Mouse (Mus musculus): ENCODE data around the gene Gatd1. TPM values are rescaled to one million over a fixed set of nuclear protein-coding genes. Genes with fewer than 3 reads are reported as not detected.

The Gatd1 gene
- polyA plus RNA-seq, 1 experiment from 2014 or later: 61.4 TPM

DNA sequence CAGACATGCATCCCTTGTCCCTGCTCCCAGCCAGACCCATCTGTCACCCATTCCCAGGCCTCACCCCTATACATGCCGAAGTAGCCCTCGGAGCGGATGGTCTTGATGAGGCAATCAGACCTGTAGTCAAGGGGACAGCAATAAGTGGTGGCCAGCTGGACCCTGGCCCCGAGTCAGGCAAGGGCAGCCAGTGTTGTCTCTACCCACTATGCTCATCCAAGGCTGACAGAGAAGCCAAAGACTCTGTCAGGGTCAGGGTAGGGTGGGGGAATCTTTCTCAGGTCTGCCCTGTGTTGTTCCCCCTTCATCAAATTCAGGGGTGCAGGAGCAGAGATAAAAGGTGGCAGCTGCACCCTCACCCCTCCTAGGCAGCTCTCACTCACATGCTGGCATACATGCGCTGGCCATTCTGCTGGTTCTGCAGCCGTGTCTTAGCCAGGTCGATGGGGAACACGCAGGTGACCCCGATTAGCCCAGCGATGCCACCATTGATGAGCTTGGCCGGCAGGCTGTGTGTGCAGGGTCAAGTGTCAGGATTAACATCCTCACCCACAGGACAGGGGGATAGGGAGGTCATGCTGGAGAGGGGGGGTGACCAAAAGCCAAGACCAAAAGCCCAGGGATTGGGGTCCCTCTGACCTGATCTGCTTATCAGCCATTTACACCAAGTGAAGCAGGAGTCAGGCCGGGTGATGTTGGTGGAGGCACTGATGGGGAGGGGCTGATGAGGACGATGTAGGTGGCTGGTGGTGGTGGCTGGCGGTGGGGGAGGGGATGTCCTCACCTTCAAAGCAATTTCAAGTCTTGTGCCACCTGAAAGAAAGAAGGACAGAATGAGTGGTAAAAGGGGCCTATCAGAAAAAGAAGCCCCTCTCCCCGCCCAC lies 19.8 kb upstream of the Gatd1 start:
- Histone ChIP-seq H3K27ac (ENCODE audit: low read length) (no peak overlapping the region), H3K9ac (replicated peaks; ENCODE audit: low read depth, low read length) (no peak overlapping the region), H3K9me3 (ENCODE audit: control insufficient read depth, low read depth, low read length) (no peaks in the 10 kb centered on the region), H3K36me3 (ENCODE audit: control insufficient read depth, insufficient read depth, low read length) (peaks cover 33% of the 10 kb centered on the region), H3K4me1 (ENCODE audit: control insufficient read depth, insufficient read depth, low read length) (peaks cover 34% of the 10 kb centered on the region), H3K4me3 (ENCODE audit: low read depth, low read length) (peak overlapping the region; percentile 33), H3K27me3 (ENCODE audit: control insufficient read depth, insufficient read depth, low read length) (no peaks in the 10 kb centered on the region), H3K4me2 (replicated peaks; ENCODE audit: low read depth, low read length) (peak overlapping the region; percentile 57)
- 67% methylated on average over 15 of the region's 15 CpGs for WGBS
- ATAC-seq (ENCODE audit: insufficient number of reproducible peaks, insufficient read depth, low FRiP score, low read depth): no peak

DNA sequence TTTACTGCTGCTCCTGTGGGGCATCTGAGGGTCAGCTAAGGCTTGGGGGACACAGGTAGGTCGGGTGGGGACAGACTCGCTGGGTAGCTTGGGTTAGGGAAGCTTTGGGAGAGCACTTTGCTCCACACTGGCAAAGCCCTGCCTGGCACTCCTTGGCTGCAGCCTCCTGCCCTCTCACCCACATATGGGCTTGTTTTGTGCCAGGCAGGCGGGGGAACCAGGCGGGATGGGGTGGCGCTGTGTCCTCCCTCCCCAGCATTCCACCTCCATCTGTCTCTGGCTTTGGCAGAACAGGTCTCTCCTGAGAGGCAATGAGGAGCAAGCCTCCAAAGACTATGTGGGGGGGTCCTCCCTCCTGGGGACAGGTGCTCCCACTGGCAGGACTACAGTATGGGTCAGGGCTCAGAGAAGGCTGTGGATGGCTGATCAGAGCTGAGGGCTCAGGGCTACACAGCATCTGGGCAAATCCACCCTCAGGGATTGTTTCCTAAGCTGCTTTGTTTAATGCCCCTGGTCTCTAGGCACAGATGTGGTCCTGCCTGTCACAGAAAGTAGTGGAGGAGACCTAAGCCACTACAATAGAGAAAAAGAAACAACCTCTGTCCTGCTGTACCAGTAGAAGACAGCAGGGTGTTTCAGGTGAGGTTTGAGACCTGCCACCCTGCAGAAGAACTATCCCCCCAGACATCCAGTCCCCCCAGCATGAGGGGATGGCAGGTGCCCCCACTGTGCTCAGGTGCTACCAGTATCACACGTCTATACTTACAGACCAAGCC lies 19.0 kb upstream of the Gatd1 start:
- WGBS: 79% methylated on average over 6 of the region's 6 CpGs
- Histone ChIP-seq H3K4me1 (ENCODE audit: control insufficient read depth, insufficient read depth, low read length) (peaks cover 34% of the 10 kb centered on the region), H3K4me3 (ENCODE audit: low read depth, low read length) (no peak overlapping the region), H3K36me3 (ENCODE audit: control insufficient read depth, insufficient read depth, low read length) (peaks cover 26% of the 10 kb centered on the region), H3K4me2 (replicated peaks; ENCODE audit: low read depth, low read length) (no peak overlapping the region), H3K9me3 (ENCODE audit: control insufficient read depth, low read depth, low read length) (no peaks in the 10 kb centered on the region), H3K9ac (replicated peaks; ENCODE audit: low read depth, low read length) (0 out of 2 replicates have a peak overlapping the region, but pooled peaks have one; percentile 10), H3K27me3 (ENCODE audit: control insufficient read depth, insufficient read depth, low read length) (no peaks in the 10 kb centered on the region), H3K27ac (ENCODE audit: low read length) (no peak overlapping the region)
- ATAC-seq (ENCODE audit: insufficient number of reproducible peaks, insufficient read depth, low FRiP score, low read depth): no peak

DNA sequence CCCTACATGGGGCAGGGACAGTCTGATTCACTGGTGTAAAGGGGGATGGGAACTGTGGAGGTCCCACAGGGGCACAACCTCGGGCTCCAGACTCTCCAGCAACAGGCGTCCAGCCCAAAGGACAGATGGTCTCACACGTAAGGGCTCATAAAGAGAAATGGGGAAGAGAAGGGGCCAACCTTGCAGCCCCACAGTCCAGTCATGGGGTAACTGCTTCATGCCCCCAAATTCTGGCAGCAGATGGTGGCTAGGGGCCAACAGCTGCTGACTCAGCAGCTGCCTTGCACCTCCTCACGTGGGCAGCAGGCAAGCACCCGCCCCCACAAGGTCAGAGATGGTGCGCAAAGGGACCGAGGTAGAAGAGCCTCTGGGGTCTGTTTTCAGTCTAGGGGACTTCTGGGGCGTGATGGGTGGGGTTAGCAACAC lies 18.3 kb upstream of the Gatd1 start:
- ATAC-seq (ENCODE audit: insufficient number of reproducible peaks, insufficient read depth, low FRiP score, low read depth): no peak
- WGBS: 84% methylated on average over 8 of the region's 8 CpGs
- Histone ChIP-seq H3K9me3 (ENCODE audit: control insufficient read depth, low read depth, low read length) (no peaks in the 10 kb centered on the region), H3K4me2 (replicated peaks; ENCODE audit: low read depth, low read length) (no peak overlapping the region), H3K9ac (replicated peaks; ENCODE audit: low read depth, low read length) (no peak overlapping the region), H3K36me3 (ENCODE audit: control insufficient read depth, insufficient read depth, low read length) (peaks cover 26% of the 10 kb centered on the region), H3K4me1 (ENCODE audit: control insufficient read depth, insufficient read depth, low read length) (peaks cover 34% of the 10 kb centered on the region), H3K27ac (ENCODE audit: low read length) (no peak overlapping the region), H3K27me3 (ENCODE audit: control insufficient read depth, insufficient read depth, low read length) (no peaks in the 10 kb centered on the region), H3K4me3 (ENCODE audit: low read depth, low read length) (no peak overlapping the region)

DNA sequence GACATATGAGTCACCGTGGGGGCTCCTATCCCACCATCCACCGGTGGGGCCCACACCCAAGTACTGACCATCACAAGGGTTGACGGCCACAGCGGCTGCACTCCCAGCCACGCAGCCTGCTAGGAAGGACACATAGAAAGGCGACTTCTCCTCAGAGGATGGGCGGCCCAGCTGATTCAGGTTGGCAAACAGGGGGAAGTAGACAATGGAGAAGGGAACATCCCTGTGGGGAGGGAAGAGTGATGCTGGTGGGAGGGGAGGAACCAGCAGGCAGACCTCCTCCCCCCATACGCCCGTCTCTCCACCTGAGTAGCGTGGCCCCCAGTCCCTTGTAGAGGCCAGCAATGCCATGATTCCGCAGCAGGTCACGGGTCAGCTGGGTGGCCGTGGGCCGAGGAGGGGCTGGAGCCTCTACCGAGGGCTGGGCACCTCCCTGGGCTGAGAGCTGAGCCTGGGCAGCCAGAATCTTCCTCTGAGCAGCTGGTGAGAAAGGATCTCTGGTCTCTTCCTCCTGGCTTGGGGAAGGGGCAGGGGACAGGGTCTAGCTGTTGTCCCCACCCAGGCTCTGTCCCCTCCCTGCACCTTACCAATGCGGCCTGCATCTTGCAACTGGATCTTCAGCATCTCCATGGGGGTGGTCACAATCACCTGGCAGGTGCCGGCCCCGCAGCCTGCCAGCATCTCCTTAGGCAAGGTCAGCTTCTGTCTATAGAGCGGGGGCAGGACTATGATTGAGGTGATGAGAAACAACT lies 17.7 kb upstream of the Gatd1 start:
- 93% methylated on average over 19 of the region's 19 CpGs for WGBS
- Histone ChIP-seq H3K4me2 (replicated peaks; ENCODE audit: low read depth, low read length) (no peak overlapping the region), H3K36me3 (ENCODE audit: control insufficient read depth, insufficient read depth, low read length) (peaks cover 26% of the 10 kb centered on the region), H3K27ac (ENCODE audit: low read length) (no peak overlapping the region), H3K9me3 (ENCODE audit: control insufficient read depth, low read depth, low read length) (no peaks in the 10 kb centered on the region), H3K9ac (replicated peaks; ENCODE audit: low read depth, low read length) (no peak overlapping the region), H3K27me3 (ENCODE audit: control insufficient read depth, insufficient read depth, low read length) (no peaks in the 10 kb centered on the region), H3K4me1 (ENCODE audit: control insufficient read depth, insufficient read depth, low read length) (peaks cover 29% of the 10 kb centered on the region), H3K4me3 (ENCODE audit: low read depth, low read length) (no peak overlapping the region)
- ATAC-seq (ENCODE audit: insufficient number of reproducible peaks, insufficient read depth, low FRiP score, low read depth): no peak

DNA sequence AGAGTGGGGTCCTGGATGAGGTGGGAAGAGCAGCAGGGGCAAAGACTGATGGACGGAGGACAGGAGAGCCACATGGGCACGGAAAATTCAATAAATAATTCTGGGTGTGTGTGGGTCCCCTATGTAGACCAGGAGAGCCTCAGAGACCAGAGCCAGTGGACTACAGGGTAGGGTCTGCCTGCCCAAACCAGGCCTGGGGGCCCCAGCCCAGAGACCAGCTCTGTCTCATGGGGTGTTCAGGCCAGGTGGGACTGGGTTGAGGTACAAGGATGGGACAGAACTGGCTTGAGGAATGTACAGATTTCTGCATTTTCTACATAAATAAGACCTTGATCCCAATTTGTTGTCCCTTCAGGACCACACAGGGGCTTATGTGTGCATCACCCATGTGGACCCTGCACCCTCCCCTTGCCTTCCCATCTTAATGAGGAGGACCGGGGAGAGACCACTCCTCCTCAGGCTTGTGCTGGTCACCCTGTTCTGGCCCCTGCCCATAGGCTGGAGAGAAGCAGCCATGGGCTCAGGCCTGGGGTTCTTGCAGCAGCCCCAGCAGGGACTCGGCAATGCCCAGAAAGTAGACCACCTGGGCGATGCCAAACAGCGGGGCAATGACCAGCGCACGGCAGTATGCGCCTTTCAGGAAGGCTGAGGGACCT lies 16.8 kb upstream of the Gatd1 start:
- H3K9ac ChIP-seq (replicated peaks; ENCODE audit: low read depth, low read length): no peak overlapping the region
- no peak for ATAC-seq (ENCODE audit: insufficient number of reproducible peaks, insufficient read depth, low FRiP score, low read depth)
- no peaks in the 10 kb centered on the region for H3K27me3 ChIP-seq (ENCODE audit: control insufficient read depth, insufficient read depth, low read length)
- 97% methylated on average over 9 of the region's 9 CpGs for WGBS
- H3K27ac ChIP-seq (ENCODE audit: low read length): no peak overlapping the region
- peaks cover 26% of the 10 kb centered on the region for H3K36me3 ChIP-seq (ENCODE audit: control insufficient read depth, insufficient read depth, low read length)
- no peak overlapping the region for H3K4me3 ChIP-seq (ENCODE audit: low read depth, low read length)
- no peaks in the 10 kb centered on the region for H3K9me3 ChIP-seq (ENCODE audit: control insufficient read depth, low read depth, low read length)
- H3K4me2 ChIP-seq (replicated peaks; ENCODE audit: low read depth, low read length): no peak overlapping the region
- H3K4me1 ChIP-seq (ENCODE audit: control insufficient read depth, insufficient read depth, low read length): peaks cover 20% of the 10 kb centered on the region

DNA sequence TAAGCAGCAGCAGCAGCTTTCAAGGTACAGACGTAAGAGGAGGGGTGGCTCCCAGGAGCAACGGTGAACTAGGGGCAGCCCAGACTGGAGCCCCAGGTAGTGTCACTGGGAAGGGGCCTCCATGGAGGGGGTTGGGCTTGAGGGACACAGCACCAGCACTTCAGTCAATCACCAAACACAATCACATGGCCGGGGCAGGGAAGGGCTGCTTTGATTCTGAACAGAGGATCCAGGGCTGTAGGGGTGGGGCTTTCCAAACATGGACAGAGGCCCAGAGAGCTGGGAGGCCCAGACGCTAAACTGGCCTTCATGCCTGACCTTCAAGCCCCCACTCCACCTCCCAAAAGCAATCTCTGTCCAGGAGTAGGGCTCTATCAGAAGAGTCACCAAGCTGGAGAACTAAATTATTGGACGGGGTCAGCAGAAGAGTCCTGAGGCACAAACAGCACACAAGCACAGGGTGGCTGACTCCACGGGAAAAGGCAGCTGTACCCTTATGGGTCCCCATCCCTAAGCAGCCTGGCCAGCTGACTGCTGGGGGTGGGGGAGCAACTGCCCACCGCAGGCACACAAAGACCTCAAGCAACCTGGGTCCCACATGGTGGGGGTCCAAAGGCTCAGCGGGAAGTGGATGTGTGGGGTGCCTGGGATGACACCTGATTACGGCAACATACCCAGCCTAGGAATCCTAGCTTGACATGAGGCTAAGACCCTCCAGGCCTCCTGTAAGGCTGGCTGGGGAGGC lies 16.1 kb upstream of the Gatd1 start:
- H3K4me3 ChIP-seq (ENCODE audit: low read depth, low read length): no peak overlapping the region
- no peak overlapping the region for H3K27ac ChIP-seq (ENCODE audit: low read length)
- H3K27me3 ChIP-seq (ENCODE audit: control insufficient read depth, insufficient read depth, low read length): no peaks in the 10 kb centered on the region
- H3K4me1 ChIP-seq (ENCODE audit: control insufficient read depth, insufficient read depth, low read length): peaks cover 16% of the 10 kb centered on the region
- H3K4me2 ChIP-seq (replicated peaks; ENCODE audit: low read depth, low read length): peak overlapping the region; percentile 26; the same call in 1 of the 2 replicates
- H3K36me3 ChIP-seq (ENCODE audit: control insufficient read depth, insufficient read depth, low read length): peaks cover 26% of the 10 kb centered on the region
- no peaks in the 10 kb centered on the region for H3K9me3 ChIP-seq (ENCODE audit: control insufficient read depth, low read depth, low read length)
- no peak for ATAC-seq (ENCODE audit: insufficient number of reproducible peaks, insufficient read depth, low FRiP score, low read depth)
- no peak overlapping the region for H3K9ac ChIP-seq (replicated peaks; ENCODE audit: low read depth, low read length)
- 60% methylated on average over 9 of the region's 9 CpGs for WGBS

DNA sequence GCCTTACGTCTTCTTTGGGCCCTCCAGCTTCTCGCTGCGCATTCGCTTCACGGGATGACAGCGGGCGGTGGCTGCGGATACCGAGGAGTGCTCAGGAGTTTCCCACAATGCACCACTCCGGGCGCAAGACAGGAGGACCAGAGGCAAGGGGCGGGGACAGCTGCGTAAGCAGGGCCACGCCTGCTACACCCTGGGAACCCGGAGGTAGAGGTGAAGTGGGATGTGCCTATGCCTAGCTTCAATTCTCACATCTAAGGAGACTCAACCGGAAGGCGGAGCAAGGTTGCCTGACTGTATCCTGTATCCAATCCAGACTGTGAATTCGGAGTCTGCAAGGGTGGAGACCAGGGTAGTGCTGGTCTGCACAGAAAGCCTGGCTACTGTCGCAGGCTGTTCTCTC lies 15.4 kb upstream of the Gatd1 start, which contains the start of gene Cend1:
TSS of gene Cend1 (minus strand) at position 182 of the 400 bp plus-strand sequence.
- peaks cover 26% of the 10 kb centered on the region for H3K36me3 ChIP-seq (ENCODE audit: control insufficient read depth, insufficient read depth, low read length)
- peak; percentile 50 for ATAC-seq (ENCODE audit: insufficient number of reproducible peaks, insufficient read depth, low FRiP score, low read depth)
- H3K4me1 ChIP-seq (ENCODE audit: control insufficient read depth, insufficient read depth, low read length): peaks cover 13% of the 10 kb centered on the region
- no peak within 1 kb of the TSS for H3K4me3 ChIP-seq (ENCODE audit: low read depth, low read length)
- 6% methylated on average over 19 of the region's 19 CpGs for WGBS
- H3K27ac ChIP-seq (ENCODE audit: low read length): no peak within 1 kb of the TSS
- H3K9me3 ChIP-seq (ENCODE audit: control insufficient read depth, low read depth, low read length): no peaks in the 10 kb centered on the region
- no peaks in the 10 kb centered on the region for H3K27me3 ChIP-seq (ENCODE audit: control insufficient read depth, insufficient read depth, low read length)
- H3K4me2 ChIP-seq (replicated peaks; ENCODE audit: low read depth, low read length): peak within 1 kb of the TSS; percentile 26
- H3K9ac ChIP-seq (replicated peaks; ENCODE audit: low read depth, low read length): no peak within 1 kb of the TSS

Data from stomach, embryonic 14.5 days (tissue).